21 mouse cellular contexts compared by ENCODE assay signal in the genomic region with DNA sequence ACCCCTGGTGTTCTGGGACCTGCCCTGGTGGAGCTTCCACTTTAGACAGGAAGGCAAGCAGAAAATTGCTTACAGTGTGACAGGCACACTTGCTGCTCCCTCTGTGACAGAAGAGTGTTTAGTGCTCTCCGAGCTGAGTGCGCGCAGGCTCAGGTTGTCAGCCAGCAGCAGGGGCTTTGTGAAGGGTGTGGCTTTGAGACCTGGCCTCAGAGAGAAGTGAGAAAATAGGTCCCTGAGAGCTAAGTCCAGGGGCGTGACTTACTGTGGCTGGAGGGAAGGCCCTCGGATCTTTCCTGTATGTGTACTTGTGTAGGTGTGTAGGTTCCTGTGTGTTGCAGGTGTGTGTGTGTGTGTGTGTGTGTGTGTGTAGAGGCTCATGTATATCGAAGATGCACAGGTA. TPM values are rescaled to one million over a fixed set of nuclear protein-coding genes. Genes with fewer than 3 reads are reported as not detected.
DNase-seq lines count a peak whose midpoint lies in the region; ATAC-seq and TF ChIP-seq lines count a peak whose summit lies in the region.
"Had no signal": no experiment of that assay in that cellular context is flagged by ENCODE, and none has a peak within 500 bp of the region (broad histone marks: within the 10 kb centered on the region; RNA-seq: fewer than 3 reads in every experiment).

No protein-coding gene starts in this region.

- no peak for ATAC-seq in forebrain, embryonic 14.5 days
- peak; percentile 77 for ATAC-seq in intestine, embryonic 15.5 days
- ATAC-seq in neural tube, embryonic 14.5 days (ENCODE audit: low read depth), result no peak

- no peaks in the 10 kb centered on the region for H3K9me3 ChIP-seq in forebrain, embryonic 14.5 days (replicated peaks; ENCODE audit: control insufficient read depth, low read length)
- no peaks in the 10 kb centered on the region for H3K9me3 ChIP-seq in intestine, embryonic 15.5 days
- no peaks in the 10 kb centered on the region for H3K9me3 ChIP-seq in neural tube, embryonic 14.5 days (ENCODE audit: control insufficient read depth, low read length)
- H3K9me3 ChIP-seq: embryonic facial prominence, embryonic 13.5 days; heart, embryonic 10.5 days had no signal

- WGBS in forebrain, embryonic 14.5 days, result 67% methylated on average over 6 of the region's 6 CpGs
- WGBS in intestine, embryonic 15.5 days, result 57% methylated on average over 6 of the region's 6 CpGs
- 61% methylated on average over 6 of the region's 6 CpGs for WGBS in neural tube, embryonic 14.5 days

- H3K36me3 ChIP-seq in forebrain, embryonic 14.5 days (ENCODE audit: control insufficient read depth, insufficient read depth, low read length), result no peaks in the 10 kb centered on the region
- no peaks in the 10 kb centered on the region for H3K36me3 ChIP-seq in intestine, embryonic 15.5 days
- no peaks in the 10 kb centered on the region for H3K36me3 ChIP-seq in neural tube, embryonic 14.5 days (ENCODE audit: control insufficient read depth, insufficient read depth, low read length)
- H3K36me3 ChIP-seq: embryonic facial prominence, embryonic 13.5 days; heart, embryonic 10.5 days had no signal

- DNase-seq in layer of hippocampus, adult 2 months (ENCODE audit: low spot score in 2 of 2), result no peak
- DNase-seq in layer of hippocampus, postnatal 14 days (ENCODE audit: low spot score in 2 of 2), result no peak
- DNase-seq in forebrain, embryonic 14.5 days (ENCODE audit: low spot score), result no peak
- DNase-seq in layer of hippocampus, adult 18-20 months (ENCODE audit: low spot score in 2 of 2), result no peak
- DNase-seq in right cerebral cortex, postnatal 36 days (ENCODE audit: low spot score in 2 of 2), result no peak
- no peak for DNase-seq in ovary, postnatal 36 days (ENCODE audit: low spot score)
- DNase-seq: adrenal gland, postnatal 14 days; cerebellum, postnatal 25 days; gastrocnemius, postnatal 25 days; heart, postnatal 36 days; lung, postnatal 10 days; right cerebral cortex, postnatal 4 days; thymus, postnatal 14 days had no signal

- peaks cover 47% of the 10 kb centered on the region for H3K4me1 ChIP-seq in forebrain, embryonic 14.5 days (ENCODE audit: control insufficient read depth, insufficient read depth, low read length)
- H3K4me1 ChIP-seq in intestine, embryonic 15.5 days (replicated peaks), result peaks cover 16% of the 10 kb centered on the region; the same call in 1 of the 2 replicates
- H3K4me1 ChIP-seq in neural tube, embryonic 14.5 days (ENCODE audit: control insufficient read depth, insufficient read depth, low read length), result peaks cover 23% of the 10 kb centered on the region

- H3K4me3 ChIP-seq in layer of hippocampus, adult 2 months, result no peak overlapping the region
- no peak overlapping the region for H3K4me3 ChIP-seq in forebrain, embryonic 14.5 days (ENCODE audit: low read depth, low read length)
- H3K4me3 ChIP-seq in intestine, embryonic 15.5 days (replicated peaks), result no peak overlapping the region
- H3K4me3 ChIP-seq in neural tube, embryonic 14.5 days (ENCODE audit: low read depth, low read length), result no peak overlapping the region
- H3K4me3 ChIP-seq: embryonic facial prominence, embryonic 13.5 days; heart, embryonic 10.5 days had no signal

- H3K9ac ChIP-seq in forebrain, embryonic 14.5 days (ENCODE audit: low read length), result peak overlapping the region; percentile 10; the same call in 1 of the 2 replicates
- no peak overlapping the region for H3K9ac ChIP-seq in intestine, embryonic 15.5 days
- H3K9ac ChIP-seq in neural tube, embryonic 14.5 days (replicated peaks; ENCODE audit: low read depth, low read length), result no peak overlapping the region
- H3K9ac ChIP-seq: embryonic facial prominence, embryonic 13.5 days had no signal

- no peaks in the 10 kb centered on the region for H3K27me3 ChIP-seq in forebrain, embryonic 14.5 days (replicated peaks; ENCODE audit: control insufficient read depth, insufficient read depth, low read length)
- no peaks in the 10 kb centered on the region for H3K27me3 ChIP-seq in intestine, embryonic 15.5 days (replicated peaks)
- H3K27me3 ChIP-seq in neural tube, embryonic 14.5 days (ENCODE audit: control insufficient read depth, insufficient read depth, low read length), result no peaks in the 10 kb centered on the region
- H3K27me3 ChIP-seq: embryonic facial prominence, embryonic 13.5 days had no signal

- peak overlapping the region; percentile 39; the same call in 1 of the 2 replicates for H3K27ac ChIP-seq in layer of hippocampus, adult 2 months
- peak overlapping the region; percentile 92 for H3K27ac ChIP-seq in forebrain, embryonic 14.5 days (ENCODE audit: low read depth, low read length)
- H3K27ac ChIP-seq in intestine, embryonic 15.5 days, result no peak overlapping the region
- H3K27ac ChIP-seq in neural tube, embryonic 14.5 days (ENCODE audit: low read depth, low read length), result peak overlapping the region; percentile 23; the same call in 1 of the 2 replicates
- H3K27ac ChIP-seq: embryonic facial prominence, embryonic 13.5 days; heart, embryonic 10.5 days; kidney, postnatal 0 days had no signal

- TF ChIP-seq CTCF in layer of hippocampus, adult 2 months (conservative IDR thresholded peaks at IDR 0.05), result no peak

- H3K4me2 ChIP-seq in forebrain, embryonic 14.5 days (ENCODE audit: low read length), result no peak overlapping the region
- no peak overlapping the region for H3K4me2 ChIP-seq in intestine, embryonic 15.5 days (replicated peaks)
- H3K4me2 ChIP-seq in neural tube, embryonic 14.5 days (ENCODE audit: low read depth, low read length), result no peak overlapping the region
- H3K4me2 ChIP-seq: embryonic facial prominence, embryonic 13.5 days; liver, embryonic 11.5 days had no signal

RNA-seq across cellular contexts. Expression of a gene that starts 4.0 kb away (rescaled TPM):
- total RNA-seq in layer of hippocampus, adult 2 months (2021), result not detected
- total RNA-seq in layer of hippocampus, postnatal 14 days (2021), result not detected
- 1.1 and 2.5 TPM in 2 replicates for polyA plus RNA-seq in forebrain, embryonic 14.5 days (2014; fragmentation: Nextera tagmentation; extraction: Ambion mirVana)
- polyA plus RNA-seq in intestine, embryonic 15.5 days (2015; fragmentation: Nextera tagmentation; extraction: Ambion mirVana), result 0.64 and 1.00 TPM in 2 replicates
- polyA plus RNA-seq in neural tube, embryonic 14.5 days (2014; fragmentation: Nextera tagmentation; extraction: Ambion mirVana), result not detected in 2 replicates
- not detected for total RNA-seq in layer of hippocampus, adult 18-20 months (2021)
- total RNA-seq: adrenal gland, postnatal 14 days; gastrocnemius, postnatal 25 days; heart, postnatal 36 days; layer of hippocampus, postnatal 10 days; left cerebral cortex, postnatal 36 days had no signal
- polyA plus RNA-seq: heart, embryonic 10.5 days; kidney, postnatal 0 days; liver, embryonic 11.5 days had no signal

RNA-seq across cellular contexts. Expression of a gene that starts 24.1 kb away (rescaled TPM):
- 10 to 100 TPM; 52.0 to 55.7 TPM for total RNA-seq in layer of hippocampus, adult 2 months (2021)
- 10 to 100 TPM; 69.7 to 72.9 TPM for total RNA-seq in layer of hippocampus, postnatal 14 days (2021)
- 72.7 and 78.5 TPM in 2 replicates for polyA plus RNA-seq in forebrain, embryonic 14.5 days (2014; fragmentation: Nextera tagmentation; extraction: Ambion mirVana)
- 68.4 and 73.7 TPM in 2 replicates for polyA plus RNA-seq in intestine, embryonic 15.5 days (2015; fragmentation: Nextera tagmentation; extraction: Ambion mirVana)
- polyA plus RNA-seq in neural tube, embryonic 14.5 days (2014; fragmentation: Nextera tagmentation; extraction: Ambion mirVana), result 51.5 and 58.5 TPM in 2 replicates
- 10 to 100 TPM; 55.5 to 57.0 TPM for total RNA-seq in layer of hippocampus, adult 18-20 months (2021)
